Mouse (Mus musculus) granulocyte monocyte progenitor cell, adult 5-6 weeks (primary cell): ENCODE results near the gene Pigl. TPM values are rescaled to one million over a fixed set of nuclear protein-coding genes. Genes with fewer than 3 reads are reported as not detected.
A peak's percentile ranks its signal among the peaks of the same experiment; 100 is the strongest.

Experiments used
- ATAC-seq: replicated peaks from 2 replicates; pipeline ENCODE4 v1.8.0; 2016; ENCODE audit warnings: mild to moderate bottlenecking, moderate TSS enrichment, inconsistent platforms; ENCODE audit not compliant: poor library complexity, severe bottlenecking
- total RNA-seq, 2 experiments: library from RNA; stranded (forward) in 1 of 2; stranded (reverse) in 1 of 2; fragments of 200-712, 200-1000 nt in 1 of 2; fragments of >200 nt in 1 of 2; fragmentation: Nextera tagmentation in 1 of 2; gene quantifications; 2 replicates each; pipeline ENCODE4 v1.2.3; 2014 to 2017

The Pigl gene
- total RNA-seq, 2 experiments from 2014 or later, result 3.6 to 4.7 TPM

- no peak for ATAC-seq
Observed at GRCm38 (mm10) chr11:62511444-62512202, 53.4 kb downstream of the Pigl start.

GRCm38 (mm10) chr11:62512529-62513080, 54.3 kb downstream of the Pigl start:
- peak; percentile 96 for ATAC-seq

- ATAC-seq, result no peak
Observed at GRCm38 (mm10) chr11:62513311-62513710, 55.1 kb downstream of the Pigl start.

- no peak for ATAC-seq
Observed at GRCm38 (mm10) chr11:62518991-62519390, 60.7 kb downstream of the Pigl start.

GRCm38 (mm10) chr11:62522283-62522682, 64.0 kb downstream of the Pigl start:
- ATAC-seq, result no peak

GRCm38 (mm10) chr11:62537089-62537488, 78.8 kb downstream of the Pigl start:
- no peak for ATAC-seq

GRCm38 (mm10) chr11:62537590-62537989, 79.3 kb downstream of the Pigl start:
- ATAC-seq, result no peak

GRCm38 (mm10) chr11:62538321-62539088, 80.2 kb downstream of the Pigl start:
- peak; percentile 39 for ATAC-seq

- peak; percentile 57 for ATAC-seq
Observed at GRCm38 (mm10) chr11:62539089-62539890, 81.0 kb downstream of the Pigl start, which contains the start of gene Cenpv. Gene Cenpv (minus strand): TSS chr11:62539261.

- ATAC-seq, result no peak
Observed at GRCm38 (mm10) chr11:62540167-62540566, 81.9 kb downstream of the Pigl start.

GRCm38 (mm10) chr11:62540969-62541368, 82.7 kb downstream of the Pigl start:
- ATAC-seq, result no peak

GRCm38 (mm10) chr11:62541581-62541980, 83.3 kb downstream of the Pigl start:
- peak; percentile 61 for ATAC-seq

GRCm38 (mm10) chr11:62543991-62544390, 85.7 kb downstream of the Pigl start:
- ATAC-seq, result no peak

- ATAC-seq, result peak; percentile 10; the same call in 1 of the 2 replicates
Observed at GRCm38 (mm10) chr11:62549782-62550181, 91.5 kb downstream of the Pigl start.

- ATAC-seq, result peak; percentile 38
Observed at GRCm38 (mm10) chr11:62550227-62550685, 92.0 kb downstream of the Pigl start.

- ATAC-seq, result peak; percentile 64
Observed at GRCm38 (mm10) chr11:62550727-62551225, 92.5 kb downstream of the Pigl start, which contains the start of gene Ubb. Gene Ubb (plus strand): TSS chr11:62551171.

GRCm38 (mm10) chr11:62551226-62552119, 93.2 kb downstream of the Pigl start:
- ATAC-seq, result peak; percentile 61

- no peak for ATAC-seq
Observed at GRCm38 (mm10) chr11:62553186-62553585, 94.9 kb downstream of the Pigl start.

- no peak for ATAC-seq
Observed at GRCm38 (mm10) chr11:62553633-62554032, 95.4 kb downstream of the Pigl start.
